Mouse (Mus musculus) midbrain, embryonic 12.5 days (tissue): ENCODE results near the gene Lrmp. TPM values are rescaled to one million over a fixed set of nuclear protein-coding genes. Genes with fewer than 3 reads are reported as not detected.

Source experiments
- ATAC-seq: fragments of 200-750 bp; cut with Nextera tagmentation; 2 replicates; pipeline ENCODE4 v1.8.0; 2017; ENCODE audit warnings: low read depth, moderate TSS enrichment, moderate library complexity; ENCODE audit not compliant: low FRiP score
- H3K27ac ChIP-seq: fragments of 300-500 bp; sonication (generic); replicated peaks from 2 replicates; pipeline ENCODE4 v1.5.1; 2016; ENCODE audit warnings: mild to moderate bottlenecking
- H3K27me3 ChIP-seq: fragments of 300-500 bp; sonication (generic); 2 replicates; pipeline ENCODE4 v1.6.1; 2016; ENCODE audit warnings: mild to moderate bottlenecking
- H3K36me3 ChIP-seq: fragments of 300-500 bp; sonication (generic); 2 replicates; pipeline ENCODE4 v1.6.1; 2016
- H3K4me1 ChIP-seq: fragments of 300-500 bp; sonication (generic); 2 replicates; pipeline ENCODE4 v1.6.1; 2016
- H3K4me2 ChIP-seq: fragments of 300-500 bp; sonication (generic); replicated peaks from 2 replicates; pipeline ENCODE4 v1.6.1; 2016; ENCODE audit warnings: mild to moderate bottlenecking, moderate library complexity
- H3K4me3 ChIP-seq: fragments of 300-500 bp; sonication (generic); 2 replicates; pipeline ENCODE4 v1.5.1; 2016; ENCODE audit warnings: mild to moderate bottlenecking
- H3K9ac ChIP-seq: fragments of 300-500 bp; sonication (generic); replicated peaks from 2 replicates; pipeline ENCODE4 v1.6.1; 2016; ENCODE audit warnings: mild to moderate bottlenecking, moderate library complexity
- H3K9me3 ChIP-seq: fragments of 300-500 bp; sonication (generic); 2 replicates; pipeline ENCODE4 v1.6.1; 2016; ENCODE audit warnings: mild to moderate bottlenecking
- WGBS: fragments of 180-500 bp; shearing (Covaris S2); methylation state at CpG from one replicate; pipeline ENCODE4 v1.1.7; 2016; 5-methylcytosine and 5-hydroxymethylcytosine counted together
- polyA plus RNA-seq: library from polyadenylated mRNA; unstranded; fragments of >200 nt; fragmentation: Nextera tagmentation; extraction: Ambion mirVana; gene quantifications from 2 replicates; pipeline ENCODE4 v1.2.1, GENCODE M21; 2016

Gene Lrmp
- polyA plus RNA-seq, 1 experiment from 2014 or later, result 1.1 TPM

DNA sequence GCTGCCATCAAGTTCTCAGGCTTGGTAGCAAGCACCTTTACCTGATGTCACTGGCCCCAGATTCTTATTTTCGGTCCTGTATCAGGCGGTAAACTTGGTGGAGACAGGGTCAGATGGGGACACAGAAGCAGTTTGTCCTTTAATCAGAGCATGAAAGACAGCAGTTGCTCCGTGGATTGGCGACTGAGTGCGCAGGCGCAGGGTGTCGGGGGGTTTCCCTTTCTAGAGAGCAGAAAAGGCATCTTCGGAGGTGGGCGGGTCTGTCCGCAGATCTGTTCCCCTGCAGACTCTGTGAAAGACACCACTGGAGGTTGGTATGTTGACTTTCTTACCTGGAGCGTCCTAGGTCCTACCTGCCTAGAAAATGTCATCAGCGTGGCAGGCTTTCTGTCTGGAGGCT, 26.4 kb downstream of the Lrmp start:
- no peaks in the 10 kb centered on the region for H3K27me3 ChIP-seq

DNA sequence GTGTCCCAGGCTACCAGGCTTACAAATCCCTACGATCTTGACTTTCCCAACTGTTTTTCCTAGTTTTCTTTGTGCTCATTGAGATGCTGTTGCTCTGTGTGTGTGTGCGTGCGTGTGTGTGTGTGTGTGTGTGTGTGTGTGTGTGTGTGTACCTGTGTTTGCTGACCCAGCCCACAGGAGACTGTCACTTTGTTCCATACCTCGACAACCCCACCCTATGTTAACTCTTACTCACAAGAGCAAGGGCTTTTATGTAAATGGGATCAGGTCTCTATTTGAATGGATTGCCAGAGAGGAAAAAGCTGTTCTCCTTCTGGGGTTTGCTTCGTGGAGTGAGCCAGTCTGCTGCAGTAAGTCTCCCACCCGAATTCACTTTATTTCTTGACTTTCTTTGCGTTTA, 29.7 kb downstream of the Lrmp start:
- Histone ChIP-seq H3K4me2 (no peak overlapping the region), H3K4me3 (no peak overlapping the region), H3K4me1 (no peaks in the 10 kb centered on the region), H3K9me3 (no peaks in the 10 kb centered on the region), H3K27me3 (no peaks in the 10 kb centered on the region), H3K36me3 (no peaks in the 10 kb centered on the region), H3K27ac (no peak overlapping the region), H3K9ac (no peak overlapping the region)
- ATAC-seq, result no peak
- WGBS, result 61% methylated on average over 7 of the region's 7 CpGs

More for the DNA sequence above, 26.4 kb downstream of the Lrmp start:
- Histone ChIP-seq H3K27ac (no peak overlapping the region), H3K4me2 (no peak overlapping the region), H3K4me3 (no peak overlapping the region), H3K9me3 (no peaks in the 10 kb centered on the region), H3K9ac (no peak overlapping the region), H3K36me3 (no peaks in the 10 kb centered on the region), H3K4me1 (no peaks in the 10 kb centered on the region)
- WGBS, result 87% methylated on average over 12 of the region's 12 CpGs
- no peak for ATAC-seq

DNA sequence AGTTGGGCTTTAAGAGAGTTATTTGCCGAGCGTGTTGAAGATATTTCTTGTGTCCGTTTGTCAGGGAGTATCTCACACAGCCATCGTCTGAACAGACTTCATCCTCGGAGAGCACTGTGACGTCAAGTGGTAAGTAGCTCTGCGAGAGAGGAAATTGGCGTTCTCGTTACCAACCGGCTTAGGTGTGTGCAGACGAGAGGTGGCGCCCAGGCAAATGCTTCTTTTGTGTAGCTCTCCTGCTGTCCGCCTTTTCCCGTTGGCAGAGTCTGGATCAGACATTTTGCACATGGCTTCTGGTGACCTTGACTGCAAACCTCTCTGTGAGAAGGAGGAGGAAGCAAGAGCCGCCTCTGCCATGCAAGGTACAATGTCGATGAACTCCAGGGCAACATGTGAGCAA, 32.3 kb downstream of the Lrmp start:
- H3K4me2 ChIP-seq, result no peak overlapping the region
- no peaks in the 10 kb centered on the region for H3K4me1 ChIP-seq
- no peaks in the 10 kb centered on the region for H3K9me3 ChIP-seq
- H3K9ac ChIP-seq, result no peak overlapping the region
- H3K27ac ChIP-seq, result no peak overlapping the region
- H3K4me3 ChIP-seq, result no peak overlapping the region
- no peaks in the 10 kb centered on the region for H3K27me3 ChIP-seq
- H3K36me3 ChIP-seq, result no peaks in the 10 kb centered on the region
- 79% methylated on average over 16 of the region's 16 CpGs for WGBS
- no peak for ATAC-seq

DNA sequence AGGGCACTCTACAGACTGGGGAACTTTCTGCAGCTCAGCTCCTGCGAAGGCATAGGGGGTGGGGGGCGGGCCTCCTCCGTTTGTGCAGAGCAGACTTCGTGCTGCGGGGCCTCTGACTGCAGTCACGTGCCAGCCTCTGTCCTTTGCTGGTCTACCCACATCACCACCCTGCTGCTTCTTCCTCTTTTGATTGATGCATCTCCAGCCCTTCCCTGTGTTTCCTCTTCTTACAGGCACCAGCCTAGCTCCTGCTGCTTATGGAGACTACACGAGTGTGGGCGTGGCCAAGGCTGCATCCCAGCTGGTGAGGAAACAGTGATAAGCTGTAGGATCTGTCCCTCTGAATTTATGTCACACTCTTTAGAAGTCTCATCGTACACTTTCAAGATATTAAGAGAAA, 33.6 kb downstream of the Lrmp start:
- Histone ChIP-seq H3K4me1 (no peaks in the 10 kb centered on the region), H3K9me3 (no peaks in the 10 kb centered on the region), H3K27ac (no peak overlapping the region), H3K4me2 (no peak overlapping the region), H3K27me3 (no peaks in the 10 kb centered on the region), H3K4me3 (no peak overlapping the region), H3K9ac (no peak overlapping the region), H3K36me3 (no peaks in the 10 kb centered on the region)
- no peak for ATAC-seq
- WGBS, result 63% methylated on average over 9 of the region's 9 CpGs

DNA sequence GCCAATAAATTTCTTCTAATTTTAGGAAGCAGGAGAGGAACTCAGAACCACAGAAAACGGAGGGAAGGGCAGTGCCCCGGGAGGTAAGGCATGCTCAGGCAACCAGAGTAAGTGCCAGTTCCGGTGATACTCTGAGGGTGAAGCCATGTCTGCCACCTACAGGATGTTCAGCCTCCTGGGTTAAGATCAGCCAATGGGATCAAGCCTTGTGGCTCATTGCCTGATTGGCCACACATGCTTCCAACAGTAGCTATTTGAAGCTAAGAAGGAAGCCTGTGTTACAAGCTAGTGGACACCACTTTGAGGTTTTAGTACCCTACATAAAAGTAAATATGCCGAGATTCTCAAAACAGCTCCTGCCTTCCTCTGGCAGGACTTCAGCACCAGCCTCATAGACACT, 43.2 kb downstream of the Lrmp start:
- no peaks in the 10 kb centered on the region for H3K9me3 ChIP-seq
- no peak for ATAC-seq
- H3K27me3 ChIP-seq, result no peaks in the 10 kb centered on the region
- H3K36me3 ChIP-seq, result no peaks in the 10 kb centered on the region
- H3K4me3 ChIP-seq, result no peak overlapping the region
- no peak overlapping the region for H3K9ac ChIP-seq
- no peak overlapping the region for H3K4me2 ChIP-seq
- H3K27ac ChIP-seq, result no peak overlapping the region
- WGBS, result 76% methylated on average over 4 of the region's 4 CpGs
- H3K4me1 ChIP-seq, result no peaks in the 10 kb centered on the region

DNA sequence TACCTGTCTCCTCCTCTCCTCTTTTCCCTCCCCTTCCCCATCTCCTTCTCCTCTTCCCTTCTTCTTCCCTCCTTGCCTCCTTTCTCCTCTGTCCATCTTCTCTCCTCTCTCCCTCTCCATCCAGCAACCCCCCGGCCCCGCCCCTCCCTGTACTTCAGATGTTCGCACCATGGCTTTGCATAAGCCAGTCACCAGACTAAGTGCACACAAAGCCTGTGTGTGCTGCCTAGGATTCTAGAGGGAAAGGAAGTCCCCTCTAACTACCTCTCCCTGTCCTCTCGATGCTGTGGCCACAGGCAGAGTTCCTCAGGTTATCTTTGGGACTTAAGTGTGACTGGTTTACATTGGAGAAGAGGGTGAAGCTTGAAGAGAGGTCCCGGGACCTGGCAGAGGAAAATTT, 45.1 kb downstream of the Lrmp start:
- no peak overlapping the region for H3K4me2 ChIP-seq
- no peak overlapping the region for H3K9ac ChIP-seq
- H3K27ac ChIP-seq, result no peak overlapping the region
- no peaks in the 10 kb centered on the region for H3K9me3 ChIP-seq
- WGBS, result 66% methylated on average over 5 of the region's 5 CpGs
- ATAC-seq, result no peak
- no peak overlapping the region for H3K4me3 ChIP-seq
- H3K27me3 ChIP-seq, result no peaks in the 10 kb centered on the region
- no peaks in the 10 kb centered on the region for H3K36me3 ChIP-seq
- no peaks in the 10 kb centered on the region for H3K4me1 ChIP-seq

DNA sequence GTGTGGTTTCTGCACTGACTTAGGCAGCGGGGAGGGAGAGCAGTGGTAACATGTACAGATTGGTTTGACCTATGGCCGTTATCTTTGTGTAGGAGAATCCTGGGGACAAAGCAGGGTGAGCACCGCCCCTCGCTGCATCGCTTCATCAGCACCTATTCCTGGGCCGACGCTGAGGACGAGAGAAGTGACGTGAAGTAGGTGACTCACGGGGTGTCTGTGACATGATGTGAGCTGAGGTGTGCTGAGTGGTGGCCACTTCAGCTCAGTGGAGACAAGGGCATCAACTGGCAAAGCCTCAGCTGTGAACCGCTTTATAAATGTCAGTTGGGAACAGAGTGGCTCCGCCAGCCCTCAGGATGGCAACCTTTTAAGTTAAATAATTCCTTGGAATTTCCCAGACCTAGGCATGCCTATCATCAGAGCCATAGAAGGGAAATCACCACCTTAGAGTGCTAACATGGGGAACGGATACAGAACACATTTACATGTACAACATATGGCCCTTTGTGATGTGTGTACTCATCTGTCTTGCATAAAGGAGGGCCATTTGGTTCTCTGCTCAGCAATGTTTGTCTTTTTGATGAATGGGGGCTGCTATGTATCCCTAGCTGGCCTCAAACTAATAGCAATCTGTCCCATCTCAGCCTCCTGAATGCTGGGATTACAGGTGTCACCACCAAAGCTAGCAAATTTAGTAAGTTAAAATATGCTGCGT, 56.6 kb downstream of the Lrmp start:
- ATAC-seq, result no peak
- Histone ChIP-seq H3K4me1 (peaks cover 29% of the 10 kb centered on the region), H3K4me2 (no peak overlapping the region), H3K27ac (no peak overlapping the region), H3K4me3 (no peak overlapping the region), H3K36me3 (no peaks in the 10 kb centered on the region), H3K27me3 (peaks cover 34% of the 10 kb centered on the region), H3K9ac (no peak overlapping the region), H3K9me3 (no peaks in the 10 kb centered on the region)
- 78% methylated on average over 14 of the region's 14 CpGs for WGBS

DNA sequence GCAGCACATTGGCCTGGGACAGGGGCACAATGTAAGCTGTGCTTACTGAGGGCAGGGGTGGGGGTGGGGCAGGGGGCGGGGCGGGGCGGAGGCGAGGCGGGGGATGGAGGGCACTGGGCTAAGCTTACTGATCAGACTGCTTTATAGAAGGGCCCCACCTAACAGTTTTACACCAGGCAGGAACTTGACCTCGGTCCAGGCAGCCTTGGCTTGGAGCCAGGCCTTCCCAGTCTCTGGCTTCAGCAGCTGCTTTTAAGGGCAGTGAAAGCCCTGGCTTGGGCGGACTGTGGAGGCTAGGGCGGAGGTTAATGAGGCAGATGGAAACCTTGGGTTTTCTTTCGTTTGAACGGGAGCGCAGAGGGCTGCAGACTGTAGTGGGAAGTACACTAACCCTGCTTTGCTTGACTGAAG, 58.3 kb downstream of the Lrmp start:
- Histone ChIP-seq H3K27ac (no peak overlapping the region), H3K4me1 (peaks cover 30% of the 10 kb centered on the region), H3K4me3 (no peak overlapping the region), H3K36me3 (no peaks in the 10 kb centered on the region), H3K9me3 (no peaks in the 10 kb centered on the region), H3K9ac (no peak overlapping the region), H3K4me2 (peak overlapping the region; percentile 34), H3K27me3 (peaks cover 41% of the 10 kb centered on the region)
- WGBS, result under 1% methylated on average over 11 of the region's 11 CpGs
- peak; percentile 85 for ATAC-seq

DNA sequence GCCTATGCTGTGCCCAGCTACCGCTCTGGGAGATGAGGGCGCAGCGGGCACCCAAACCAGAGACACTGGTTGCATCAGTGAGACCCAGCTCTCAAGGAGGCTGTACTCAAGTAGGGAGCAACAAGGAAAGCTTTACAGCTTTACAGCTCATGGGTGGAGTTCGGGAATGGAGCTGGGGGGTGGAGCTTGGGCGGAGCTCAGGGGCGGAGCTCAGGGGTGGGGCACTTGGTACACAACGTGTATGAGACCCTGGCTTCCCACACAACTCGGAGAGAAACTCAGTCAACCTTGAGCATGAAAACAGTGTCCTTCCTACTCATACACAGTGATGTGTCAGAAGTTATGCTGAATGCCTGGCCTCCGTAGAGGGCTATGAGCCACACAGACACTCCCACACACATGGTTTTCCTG, 60.1 kb downstream of the Lrmp start:
- Histone ChIP-seq H3K4me1 (peaks cover 30% of the 10 kb centered on the region), H3K9ac (no peak overlapping the region), H3K36me3 (no peaks in the 10 kb centered on the region), H3K9me3 (no peaks in the 10 kb centered on the region), H3K27me3 (peaks cover 41% of the 10 kb centered on the region), H3K4me2 (no peak overlapping the region), H3K4me3 (no peak overlapping the region), H3K27ac (no peak overlapping the region)
- ATAC-seq, result 0 out of 2 replicates have a peak, but pooled peaks have one; percentile 14
- WGBS, result 40% methylated on average over 9 of the region's 9 CpGs

DNA sequence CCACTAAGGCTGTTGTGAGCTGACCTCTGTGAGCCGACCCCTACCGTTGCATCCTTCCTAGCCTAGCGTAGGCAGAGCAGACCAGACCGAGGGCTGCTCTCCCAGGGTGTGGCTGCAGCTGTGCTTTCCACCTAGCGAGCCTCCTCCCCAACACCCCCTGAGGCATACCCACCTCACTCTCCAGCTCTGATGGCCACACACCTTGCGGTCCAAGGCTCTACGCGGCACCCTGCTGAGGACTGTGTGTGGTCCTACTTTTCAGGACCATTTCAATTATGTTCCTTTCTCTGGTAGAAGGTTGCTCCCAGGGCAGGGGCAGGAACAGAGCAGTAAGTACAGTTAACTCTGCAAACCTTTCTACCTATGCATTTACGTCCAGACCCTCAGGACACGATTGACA, 61.0 kb downstream of the Lrmp start:
- Histone ChIP-seq H3K4me3 (no peak overlapping the region), H3K27me3 (peaks cover 44% of the 10 kb centered on the region), H3K36me3 (no peaks in the 10 kb centered on the region), H3K9ac (no peak overlapping the region), H3K4me1 (peaks cover 30% of the 10 kb centered on the region), H3K27ac (no peak overlapping the region), H3K4me2 (no peak overlapping the region), H3K9me3 (no peaks in the 10 kb centered on the region)
- no peak for ATAC-seq
- 44% methylated on average over 10 of the region's 10 CpGs for WGBS

DNA sequence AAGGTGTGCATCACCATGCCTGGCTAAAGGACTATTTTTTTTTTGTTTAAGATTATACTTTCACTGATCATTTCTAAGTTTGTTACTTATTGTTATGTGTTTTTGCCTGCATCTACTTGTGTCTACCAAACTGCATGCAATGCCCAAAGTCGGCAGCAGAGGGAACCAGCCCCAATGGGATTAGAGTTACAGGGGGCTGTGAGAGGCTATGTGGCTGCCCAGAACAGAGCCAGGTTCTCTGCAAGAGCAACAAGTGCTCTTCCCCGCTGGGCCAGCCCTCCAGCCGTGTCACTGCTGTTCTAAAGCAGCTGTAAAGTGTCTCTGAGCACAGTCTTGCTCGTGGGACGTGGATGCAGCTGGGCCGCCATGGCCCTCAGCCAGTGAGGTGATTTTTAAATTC, 64.2 kb downstream of the Lrmp start:
- Histone ChIP-seq H3K36me3 (no peaks in the 10 kb centered on the region), H3K27ac (no peak overlapping the region), H3K9ac (no peak overlapping the region), H3K27me3 (peaks cover 36% of the 10 kb centered on the region), H3K4me3 (no peak overlapping the region), H3K4me1 (peaks cover 12% of the 10 kb centered on the region), H3K9me3 (no peaks in the 10 kb centered on the region), H3K4me2 (no peak overlapping the region)
- ATAC-seq, result no peak
- WGBS, result 19% methylated on average over 6 of the region's 6 CpGs

DNA sequence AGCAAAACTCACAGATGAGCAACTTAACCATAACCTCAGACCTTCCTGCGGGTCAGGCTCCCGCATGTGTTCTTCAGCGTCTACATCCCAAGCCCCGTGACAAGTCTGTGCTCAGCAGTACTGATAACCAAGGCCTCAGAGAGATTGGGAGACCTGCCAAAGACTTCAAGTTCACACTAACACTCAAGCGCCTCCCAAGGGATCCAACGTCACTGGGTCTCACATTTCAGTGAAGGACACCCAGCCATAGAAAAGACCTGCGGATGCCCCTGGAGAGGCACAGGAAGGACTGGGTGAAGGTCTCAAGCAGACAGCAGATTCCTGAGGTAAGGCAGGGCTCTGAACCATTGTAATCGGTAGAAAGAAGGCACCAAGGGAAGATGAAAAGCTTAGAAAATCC, 66.6 kb downstream of the Lrmp start:
- Histone ChIP-seq H3K9ac (no peak overlapping the region), H3K36me3 (no peaks in the 10 kb centered on the region), H3K27ac (no peak overlapping the region), H3K27me3 (peaks cover 12% of the 10 kb centered on the region), H3K4me3 (no peak overlapping the region), H3K4me1 (0 out of 2 replicates have a peak, but pooled peaks cover 1% of the 10 kb centered on the region), H3K4me2 (no peak overlapping the region), H3K9me3 (no peaks in the 10 kb centered on the region)
- ATAC-seq, result no peak
- 84% methylated on average over 8 of the region's 8 CpGs for WGBS

DNA sequence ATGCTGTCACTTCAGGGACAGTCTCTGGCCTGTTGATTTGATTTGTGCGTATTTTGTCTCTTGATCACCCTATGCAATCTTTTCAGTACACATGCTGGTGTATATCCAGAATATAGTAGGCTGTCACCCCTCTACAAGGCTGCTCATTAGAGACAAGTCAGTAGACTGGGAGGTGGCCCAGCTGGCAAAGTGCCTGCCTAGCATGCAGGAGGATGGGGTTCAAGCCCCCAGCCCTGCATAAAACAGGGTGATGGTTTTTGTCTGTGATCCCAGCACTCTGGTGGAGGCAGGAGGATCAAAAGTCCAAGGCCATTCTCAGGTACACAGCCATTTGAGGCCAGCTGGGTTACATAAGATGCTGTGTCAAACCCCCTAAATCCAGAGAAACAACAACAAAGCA, 70.6 kb downstream of the Lrmp start:
- H3K9me3 ChIP-seq, result no peaks in the 10 kb centered on the region
- peaks cover 5% of the 10 kb centered on the region; the same call in 1 of the 2 replicates for H3K27me3 ChIP-seq
- WGBS, result 92% methylated on average over 1 of the region's 1 CpGs
- no peak overlapping the region for H3K4me3 ChIP-seq
- no peak overlapping the region for H3K4me2 ChIP-seq
- no peaks in the 10 kb centered on the region for H3K4me1 ChIP-seq
- no peak overlapping the region for H3K9ac ChIP-seq
- no peak overlapping the region for H3K27ac ChIP-seq
- no peaks in the 10 kb centered on the region for H3K36me3 ChIP-seq
- no peak for ATAC-seq
